Mouse (Mus musculus): ENCODE results near the gene Gm49396.

DNA sequence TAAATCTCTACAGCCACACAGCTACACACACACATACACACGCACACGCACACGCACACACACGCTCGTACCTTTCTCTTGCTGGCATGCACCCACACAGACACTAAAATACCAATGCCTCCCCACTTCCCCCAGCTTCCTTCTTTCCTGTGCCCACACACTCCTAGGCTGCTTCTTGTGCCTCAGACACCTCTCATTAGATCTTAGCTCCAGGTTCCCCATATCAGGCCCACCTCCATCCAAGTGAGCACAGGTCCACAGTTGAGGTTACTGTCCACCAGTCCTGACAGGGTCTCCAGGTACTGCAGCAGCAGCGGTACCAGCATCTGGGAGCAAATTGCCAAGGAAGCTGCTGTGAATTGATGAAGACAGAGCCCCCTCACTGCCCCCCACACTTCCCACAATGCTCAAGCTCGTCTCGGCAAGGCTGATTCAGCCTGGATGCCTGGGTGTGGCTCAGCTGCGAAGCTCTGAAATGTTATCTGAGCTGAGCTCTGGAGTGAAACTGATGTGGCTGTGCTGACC is 31.8 kb upstream of the Gm49396 start:
- no peak for TF ChIP-seq CTCF (IDR thresholded peaks at IDR 0.05; ENCODE audit: low read depth, low read length)
- TF ChIP-seq POLR2A (IDR thresholded peaks at IDR 0.05; ENCODE audit: insufficient read depth, low read length), result no peak
- TF ChIP-seq EP300 (IDR thresholded peaks at IDR 0.05; ENCODE audit: insufficient read depth, low read depth, low read length), result no peak

All from ES-Bruce4 (cell line).